Mouse (Mus musculus): ENCODE data around the gene Dtnb.

- TF ChIP-seq CTCF (conservative IDR thresholded peaks at IDR 0.05; ENCODE audit: low read length) = no peak
- no peak for TF ChIP-seq POU5F1 (IDR thresholded peaks at IDR 0.05; ENCODE audit: borderline replicate concordance, low read length)
Observed at GRCm38 (mm10) chr12:3719151-3719721, 147.1 kb downstream of the Dtnb start.
